Mouse (Mus musculus) lung, postnatal 14 days (tissue): ENCODE measurements around the gene Npas3.
A peak's percentile ranks its signal among the peaks of the same experiment; 100 is the strongest.
"Not testable (repeated sequence)": the region's sequence is repeated elsewhere in the genome, so short reads cannot be mapped to it uniquely, and the experiment has no call there.

Experiments used
- DNase-seq: peaks from one replicate; pipeline ENCODE4 v3.0.0; 2021

Gene Npas3

GRCm38 (mm10) chr12:53248101-53248727 is at the start of gene Npas3:
TSS of gene Npas3 (plus strand) at chr12:53248677.
- no peak for DNase-seq

- no peak for DNase-seq
Observed at GRCm38 (mm10) chr12:53217141-53217540, 31.3 kb upstream of the Npas3 start.

- DNase-seq, result no peak
Observed at GRCm38 (mm10) chr12:53222742-53223141, 25.7 kb upstream of the Npas3 start.

GRCm38 (mm10) chr12:53227356-53227755 is 21.1 kb upstream of the Npas3 start:
- no peak for DNase-seq

- DNase-seq, result no peak
Observed at GRCm38 (mm10) chr12:53229419-53229818, 19.1 kb upstream of the Npas3 start.

- DNase-seq, result no peak
Observed at GRCm38 (mm10) chr12:53246181-53246580, 2.3 kb upstream of the Npas3 start.

- DNase-seq, result no peak
Observed at GRCm38 (mm10) chr12:53246581-53247490, 1.6 kb upstream of the Npas3 start.

- no peak for DNase-seq
Observed at GRCm38 (mm10) chr12:53247491-53248035, 914 bp upstream of the Npas3 start.

- no peak for DNase-seq
Observed at GRCm38 (mm10) chr12:53248796-53249195, 319 bp downstream of the Npas3 start.

- DNase-seq, result no peak
Observed at GRCm38 (mm10) chr12:53251701-53252181, 3.3 kb downstream of the Npas3 start.

- DNase-seq, result no peak
Observed at GRCm38 (mm10) chr12:53252213-53252571, 3.7 kb downstream of the Npas3 start.

GRCm38 (mm10) chr12:53252572-53253422 is 4.3 kb downstream of the Npas3 start:
- DNase-seq, result peak; percentile 17

- no peak for DNase-seq
Observed at GRCm38 (mm10) chr12:53253461-53254159, 5.1 kb downstream of the Npas3 start.

GRCm38 (mm10) chr12:53254160-53254480 is 5.6 kb downstream of the Npas3 start:
- no peak for DNase-seq

- DNase-seq, result not testable (repeated sequence)
Observed at GRCm38 (mm10) chr12:53274502-53274901, 26.0 kb downstream of the Npas3 start.

GRCm38 (mm10) chr12:53277393-53277792 is 28.9 kb downstream of the Npas3 start:
- no peak for DNase-seq

- DNase-seq, result no peak
Observed at GRCm38 (mm10) chr12:53290341-53290740, 41.9 kb downstream of the Npas3 start.

GRCm38 (mm10) chr12:53290846-53291245 is 42.4 kb downstream of the Npas3 start:
- DNase-seq, result no peak

GRCm38 (mm10) chr12:53292010-53292409 is 43.5 kb downstream of the Npas3 start:
- no peak for DNase-seq

- no peak for DNase-seq
Observed at GRCm38 (mm10) chr12:53292508-53293300, 44.2 kb downstream of the Npas3 start.

- no peak for DNase-seq
Observed at GRCm38 (mm10) chr12:53294011-53294410, 45.5 kb downstream of the Npas3 start.
